Mouse (Mus musculus) embryo, embryonic 10 days (tissue): ENCODE data around the gene Vegfa.
A peak's percentile ranks its signal among the peaks of the same experiment; 100 is the strongest.

Experiments
- DNase-seq: peaks from one replicate; pipeline ENCODE4 v3.0.0-alpha.2; 2015; ENCODE audit warnings: low spot score

Gene Vegfa

GRCm38 (mm10) chr17:46032257-46032991, at the start of gene Vegfa:
Gene Vegfa (minus strand): TSS chr17:46032369.
- peak; percentile 97 for DNase-seq

GRCm38 (mm10) chr17:46081657-46082056, 49.5 kb upstream of the Vegfa start:
- no peak for DNase-seq

- no peak for DNase-seq
Observed at GRCm38 (mm10) chr17:46081042-46081441, 48.9 kb upstream of the Vegfa start.

- DNase-seq, result no peak
Observed at GRCm38 (mm10) chr17:46080388-46080787, 48.2 kb upstream of the Vegfa start.

- no peak for DNase-seq
Observed at GRCm38 (mm10) chr17:46079037-46079436, 46.9 kb upstream of the Vegfa start.

- no peak for DNase-seq
Observed at GRCm38 (mm10) chr17:46077921-46078534, 45.9 kb upstream of the Vegfa start.

DNA sequence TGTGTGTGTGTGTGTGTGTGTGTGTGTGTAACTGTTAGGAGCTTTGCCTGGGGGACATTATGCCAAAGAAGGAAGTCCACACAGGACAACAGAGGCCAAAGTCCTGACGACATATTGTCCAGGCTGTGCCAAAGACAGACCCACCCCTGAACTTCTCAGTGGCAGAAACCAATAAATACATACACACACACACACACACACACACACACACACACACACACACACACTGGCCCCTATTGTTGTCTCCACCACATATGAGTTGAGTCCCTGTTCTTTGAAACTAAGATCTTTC, 44.0 kb upstream of the Vegfa start:
- no peak for DNase-seq

DNA sequence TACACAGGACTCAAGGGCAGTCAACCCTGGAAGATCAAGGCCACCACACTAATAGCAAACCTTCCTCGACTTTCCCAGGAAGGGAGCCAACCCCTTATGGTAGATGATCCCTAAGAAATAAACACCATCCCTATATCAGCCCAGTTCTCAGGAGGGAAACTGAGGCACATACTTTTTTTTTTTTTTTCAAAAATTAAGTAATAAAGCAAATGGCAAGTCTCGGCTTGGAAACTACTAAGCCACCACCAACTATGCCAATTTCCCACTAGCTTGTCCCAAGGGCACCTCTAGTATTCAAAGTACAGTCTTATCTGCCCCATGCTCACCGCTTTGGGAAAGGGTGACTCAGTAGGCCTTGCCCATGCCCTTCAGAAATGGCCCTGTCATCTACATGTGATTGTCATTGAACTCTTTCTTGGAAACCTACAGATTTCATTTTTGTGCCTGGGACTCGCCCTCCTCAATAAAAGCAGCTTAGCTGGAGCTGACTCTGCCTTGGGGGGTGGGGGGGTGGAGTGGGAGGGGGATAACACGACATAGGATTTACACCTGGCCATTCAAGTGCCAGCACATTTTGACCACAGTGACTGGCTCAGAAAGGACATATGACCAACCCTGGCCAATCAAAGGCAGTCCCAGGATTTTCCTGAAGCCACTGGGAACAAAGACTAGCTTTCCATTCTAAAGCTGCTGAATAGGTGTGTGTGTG, 43.5 kb upstream of the Vegfa start:
- DNase-seq, result no peak

- peak; percentile 62 for DNase-seq
Observed at GRCm38 (mm10) chr17:46075116-46075485, 42.9 kb upstream of the Vegfa start.

GRCm38 (mm10) chr17:46074398-46075115, 42.4 kb upstream of the Vegfa start:
- DNase-seq, result no peak

- peak; percentile 27 for DNase-seq
Observed at GRCm38 (mm10) chr17:46073730-46074301, 41.6 kb upstream of the Vegfa start.

GRCm38 (mm10) chr17:46071531-46071930, 39.4 kb upstream of the Vegfa start:
- no peak for DNase-seq

DNA sequence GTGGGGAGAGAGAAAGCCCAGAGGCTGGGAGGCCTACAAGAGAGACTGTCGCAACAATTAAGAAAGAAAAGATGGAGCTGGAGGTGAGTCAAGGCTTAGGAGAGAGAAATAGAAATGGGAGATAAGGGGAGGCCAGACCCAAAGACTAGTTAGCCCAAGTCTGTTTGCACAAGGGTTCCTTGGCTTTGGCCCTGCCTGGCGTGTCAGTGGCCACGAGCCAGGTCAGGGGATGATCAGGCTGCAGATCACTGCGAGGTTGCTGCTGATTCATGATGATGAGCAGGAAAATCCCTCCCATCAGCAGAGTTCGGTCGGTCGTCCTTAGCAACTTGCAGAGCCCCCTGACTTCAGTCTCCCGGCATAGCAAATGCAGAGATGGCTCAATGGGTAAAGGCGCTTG, 37.9 kb upstream of the Vegfa start:
- DNase-seq, result no peak

GRCm38 (mm10) chr17:46063974-46064312, 31.8 kb upstream of the Vegfa start:
- DNase-seq, result no peak

GRCm38 (mm10) chr17:46063283-46063973, 31.3 kb upstream of the Vegfa start:
- peak; percentile 73 for DNase-seq

GRCm38 (mm10) chr17:46060253-46060652, 28.1 kb upstream of the Vegfa start:
- no peak for DNase-seq

GRCm38 (mm10) chr17:46059226-46059825, 27.2 kb upstream of the Vegfa start:
- DNase-seq, result no peak

GRCm38 (mm10) chr17:46056288-46056687, 24.1 kb upstream of the Vegfa start:
- no peak for DNase-seq

DNA sequence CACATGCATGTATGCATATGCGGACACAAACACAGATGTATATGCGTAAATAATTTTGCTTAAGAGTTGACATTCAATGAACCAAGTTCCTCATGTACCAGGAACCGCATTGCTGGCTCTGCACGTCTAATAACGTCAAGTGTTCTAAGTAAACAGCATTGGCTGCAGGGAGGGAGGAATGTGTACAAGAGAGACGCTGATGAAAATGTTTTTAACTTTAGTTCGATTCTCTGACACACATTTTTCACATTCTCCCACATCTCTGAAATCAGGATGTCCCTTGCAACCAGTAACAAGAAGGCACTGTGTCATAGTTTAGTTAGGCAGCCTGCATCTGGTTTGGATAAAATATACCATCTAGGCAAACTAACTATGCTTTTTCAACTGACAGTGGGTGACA, 23.6 kb upstream of the Vegfa start:
- DNase-seq, result no peak

GRCm38 (mm10) chr17:46053291-46053842, 21.2 kb upstream of the Vegfa start:
- no peak for DNase-seq

DNA sequence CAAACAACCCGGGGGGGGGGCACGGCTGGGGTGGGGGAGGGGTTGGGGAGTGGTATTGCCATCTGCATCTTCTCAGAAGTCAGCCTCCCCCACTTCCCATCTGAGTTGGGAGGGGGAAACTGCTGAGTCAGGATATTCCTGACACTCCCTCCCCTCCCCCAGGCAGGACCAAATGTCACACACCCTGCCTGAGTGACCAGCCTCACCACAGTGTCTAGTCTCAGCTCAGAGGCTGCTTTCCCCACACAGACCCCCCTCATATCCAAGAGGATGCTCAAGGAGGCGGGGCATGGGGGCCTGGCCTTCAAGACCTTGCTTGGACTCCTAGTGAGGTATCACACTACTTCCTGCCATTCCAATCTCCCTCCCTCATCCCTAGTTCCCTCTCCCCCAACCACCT, 20.0 kb upstream of the Vegfa start:
- no peak for DNase-seq
